Mouse (Mus musculus): ENCODE measurements around the gene Trmt112. TPM values are rescaled to one million over a fixed set of nuclear protein-coding genes. Genes with fewer than 3 reads are reported as not detected.

Trmt112 gene
- polyA plus RNA-seq, 1 experiment: 126 TPM

DNA sequence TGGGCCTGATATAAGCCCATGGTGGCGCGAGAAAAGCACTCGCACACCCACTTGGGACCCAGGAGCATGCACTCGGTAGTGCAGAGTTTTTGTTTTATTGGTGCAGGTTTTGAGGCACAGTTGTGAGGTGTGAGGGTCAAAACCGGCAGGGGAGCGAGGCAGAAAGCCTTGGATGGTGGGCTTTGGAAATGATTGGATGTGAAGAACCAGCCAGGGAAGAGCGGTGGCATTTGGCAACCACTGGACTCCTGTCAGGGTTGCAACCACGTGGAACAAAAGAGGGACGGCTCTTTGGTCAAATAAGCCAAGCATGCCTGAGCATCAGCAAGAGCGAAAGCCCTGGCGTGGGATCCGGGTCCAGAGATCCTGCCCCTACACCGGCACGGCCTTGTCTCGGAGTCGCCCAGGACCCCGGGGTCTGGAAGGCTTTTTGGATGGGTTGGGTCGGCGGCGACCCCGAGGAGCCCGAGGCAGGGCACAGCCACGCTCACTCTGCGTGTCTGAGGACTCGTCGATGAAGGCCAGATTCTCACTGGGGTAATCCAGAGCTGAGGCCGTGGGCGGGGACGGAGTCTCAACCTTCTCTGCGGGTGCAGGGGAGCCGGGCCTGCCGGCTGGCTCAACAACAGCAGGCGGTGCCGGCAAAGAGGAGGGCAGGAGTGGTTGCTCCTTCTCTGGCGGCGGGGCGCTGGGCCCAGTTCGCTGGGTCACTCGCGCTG, 16.3 kb downstream of the Trmt112 start:
- DNase-seq (ENCODE audit: low spot score): no peak

GRCm38 (mm10) chr19:6926559-6927255, 17.2 kb downstream of the Trmt112 start:
- peak; percentile 75 for DNase-seq (ENCODE audit: low spot score)

DNA sequence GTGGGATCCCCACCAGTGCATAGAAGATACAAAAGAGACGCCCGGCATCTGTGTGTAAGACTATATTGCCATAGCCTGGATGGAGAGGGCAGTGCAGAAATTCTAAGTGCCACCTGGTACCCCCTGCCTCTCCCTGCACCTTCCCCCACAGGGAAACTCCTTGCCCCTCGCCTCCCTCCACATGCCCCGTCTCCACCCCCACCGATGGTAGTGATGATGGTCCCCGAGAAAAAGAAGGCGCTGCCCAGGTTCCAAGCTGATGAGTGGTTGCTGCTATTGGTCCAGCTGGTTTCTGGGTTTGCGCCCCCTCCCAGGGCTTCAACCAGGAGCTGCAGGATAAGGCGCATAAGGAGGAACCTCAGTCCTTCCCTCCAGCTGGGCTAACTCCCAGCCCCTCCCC, 18.6 kb downstream of the Trmt112 start:
- peak; percentile 20 for DNase-seq (ENCODE audit: low spot score)

GRCm38 (mm10) chr19:6931002-6931401, 21.5 kb downstream of the Trmt112 start:
- no peak for DNase-seq (ENCODE audit: low spot score)

- DNase-seq (ENCODE audit: low spot score): no peak
Observed at GRCm38 (mm10) chr19:6932018-6932417, 22.5 kb downstream of the Trmt112 start.

GRCm38 (mm10) chr19:6933102-6933435, 23.6 kb downstream of the Trmt112 start:
- DNase-seq (ENCODE audit: low spot score): no peak

DNA sequence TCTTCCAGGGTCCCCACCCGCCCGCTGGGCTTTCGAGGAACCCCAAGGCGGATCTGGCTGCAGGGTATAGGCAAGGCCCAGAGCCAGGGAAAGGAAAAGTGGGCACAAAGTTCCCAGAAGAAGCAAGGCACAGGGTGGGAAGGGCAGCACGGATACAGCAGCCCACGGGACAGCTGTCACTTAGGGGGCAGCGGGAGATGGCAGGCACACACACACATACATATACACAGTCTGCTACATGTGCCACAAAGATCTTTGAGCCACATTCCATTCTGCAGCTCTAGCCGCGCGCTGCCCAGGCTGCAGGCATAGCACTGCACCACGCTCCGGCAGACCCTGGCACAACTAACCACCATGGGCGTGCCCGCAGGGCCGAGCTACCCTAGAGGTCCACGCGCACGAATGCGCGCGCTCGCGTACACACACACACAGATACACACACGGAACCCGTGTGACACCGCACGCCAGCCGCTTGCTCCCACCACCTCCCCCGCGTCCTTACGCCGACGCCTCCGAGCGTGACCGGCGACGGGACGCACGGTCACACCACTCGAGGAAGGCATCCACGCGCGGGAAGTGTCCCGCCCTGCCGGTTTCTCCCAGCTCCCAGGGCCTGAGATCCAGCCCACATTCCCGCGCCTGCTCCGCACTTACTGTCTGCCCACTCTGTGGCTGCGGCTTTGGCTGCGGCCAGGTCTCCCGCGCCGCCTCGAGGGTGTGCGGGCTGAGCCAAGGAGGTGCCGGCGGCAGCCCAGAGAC, 24.1 kb downstream of the Trmt112 start:
- no peak for DNase-seq (ENCODE audit: low spot score)

DNA sequence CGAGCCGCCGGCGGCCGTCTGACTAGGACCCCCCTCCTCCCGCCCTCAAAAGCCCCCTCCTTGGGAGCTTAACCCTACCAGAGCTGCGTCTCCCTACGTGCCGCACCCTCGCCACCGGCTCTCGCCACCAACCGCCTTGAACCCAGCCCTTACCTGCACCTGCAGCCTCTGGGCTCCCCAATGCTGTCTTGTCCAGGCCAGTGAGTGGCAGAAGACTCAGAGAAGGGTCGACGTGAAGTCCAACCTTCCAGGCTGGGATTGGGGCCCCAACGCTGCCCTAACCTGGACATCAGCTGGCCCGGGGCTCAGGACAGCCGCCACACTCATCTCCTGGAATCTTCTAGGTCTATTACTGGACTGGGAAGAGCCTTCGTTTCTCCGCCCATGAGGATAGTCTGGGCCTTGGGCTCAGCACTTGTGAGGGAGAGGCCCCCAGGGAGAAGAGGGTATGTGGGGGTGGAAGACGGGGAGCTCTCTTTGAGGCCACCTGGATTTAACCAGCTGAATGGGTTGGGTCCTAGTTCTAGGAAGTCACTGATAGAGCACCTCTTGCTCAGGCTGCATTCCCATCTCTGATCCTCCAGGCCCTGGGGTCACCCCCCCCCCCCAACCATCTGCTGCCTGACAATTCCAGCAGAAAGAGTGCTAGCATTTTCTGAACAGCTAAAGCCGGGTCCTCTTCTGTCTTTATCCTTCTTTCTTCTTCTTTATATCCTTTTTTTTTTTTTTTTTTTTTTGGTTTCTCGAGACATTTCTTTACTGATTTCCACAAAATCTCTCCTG, 24.9 kb downstream of the Trmt112 start, which contains the start of gene Kcnk4:
Gene Kcnk4 (minus strand): TSS at position 321 of the 783 bp plus-strand sequence.
- DNase-seq (ENCODE audit: low spot score): no peak

DNA sequence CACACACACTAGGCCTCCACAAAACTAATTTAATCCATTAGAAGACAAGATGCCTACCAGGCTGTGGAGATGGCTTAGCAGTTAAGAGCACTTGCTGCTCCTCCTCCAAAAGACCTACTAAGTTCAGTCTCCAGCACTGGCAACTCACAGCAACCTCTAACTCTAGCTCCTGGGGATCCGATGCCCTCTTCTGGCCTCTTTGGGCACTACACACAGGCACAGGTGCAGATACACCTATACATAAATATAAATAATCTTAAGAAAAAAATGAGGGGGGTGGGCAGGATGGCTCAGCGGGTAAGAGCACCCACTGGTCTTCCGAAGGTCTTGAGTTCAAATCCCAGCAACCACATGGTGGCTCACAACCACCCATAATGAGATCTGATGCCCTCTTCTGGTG, 26.8 kb downstream of the Trmt112 start:
- no peak for DNase-seq (ENCODE audit: low spot score)

DNA sequence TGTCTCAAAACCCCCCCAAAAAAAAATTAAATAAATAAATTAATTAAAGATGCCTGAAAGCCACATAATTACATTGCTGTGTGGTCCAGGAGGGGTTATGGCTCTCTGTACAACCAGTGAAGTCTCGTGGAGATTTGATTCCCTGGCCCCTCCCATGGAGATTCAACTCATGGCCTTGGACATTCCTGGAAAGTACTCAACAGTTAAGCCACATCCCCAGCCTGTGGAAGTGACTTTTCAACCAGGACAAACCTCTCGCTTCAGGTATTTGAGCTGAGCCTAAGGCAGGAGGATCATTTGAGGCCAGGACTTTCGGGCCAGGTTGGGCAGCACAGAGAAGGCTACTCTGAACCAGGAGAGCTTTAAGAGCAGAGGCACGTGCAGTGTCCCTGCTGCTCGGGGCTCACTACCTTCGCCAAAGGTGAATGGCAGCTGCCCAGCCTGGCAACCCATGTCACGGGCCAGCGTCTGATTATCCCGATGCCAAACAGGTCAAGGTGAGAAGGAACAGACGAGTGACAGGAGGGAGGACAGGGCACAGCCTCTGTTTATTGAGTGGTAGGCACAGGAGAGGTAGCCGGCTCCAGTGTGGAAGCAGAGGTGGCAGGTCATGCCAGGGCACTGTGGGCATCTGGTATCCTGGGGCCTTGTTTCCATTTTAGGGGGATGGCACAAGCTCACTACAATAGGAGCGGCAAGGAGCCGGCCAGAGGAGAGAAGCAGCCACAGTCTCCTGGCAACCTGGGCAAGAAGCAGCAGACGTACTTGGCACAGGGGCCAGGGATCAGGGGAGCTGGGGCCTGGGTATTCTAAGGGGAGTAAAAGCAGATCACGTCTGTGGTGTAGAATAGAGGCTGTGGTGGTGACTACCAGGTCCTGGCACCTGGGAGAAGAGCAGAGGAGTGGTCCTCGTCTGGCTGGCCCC, 28.3 kb downstream of the Trmt112 start:
- DNase-seq (ENCODE audit: low spot score): no peak

GRCm38 (mm10) chr19:6939106-6940002, 29.9 kb downstream of the Trmt112 start:
- DNase-seq (ENCODE audit: low spot score): no peak

DNA sequence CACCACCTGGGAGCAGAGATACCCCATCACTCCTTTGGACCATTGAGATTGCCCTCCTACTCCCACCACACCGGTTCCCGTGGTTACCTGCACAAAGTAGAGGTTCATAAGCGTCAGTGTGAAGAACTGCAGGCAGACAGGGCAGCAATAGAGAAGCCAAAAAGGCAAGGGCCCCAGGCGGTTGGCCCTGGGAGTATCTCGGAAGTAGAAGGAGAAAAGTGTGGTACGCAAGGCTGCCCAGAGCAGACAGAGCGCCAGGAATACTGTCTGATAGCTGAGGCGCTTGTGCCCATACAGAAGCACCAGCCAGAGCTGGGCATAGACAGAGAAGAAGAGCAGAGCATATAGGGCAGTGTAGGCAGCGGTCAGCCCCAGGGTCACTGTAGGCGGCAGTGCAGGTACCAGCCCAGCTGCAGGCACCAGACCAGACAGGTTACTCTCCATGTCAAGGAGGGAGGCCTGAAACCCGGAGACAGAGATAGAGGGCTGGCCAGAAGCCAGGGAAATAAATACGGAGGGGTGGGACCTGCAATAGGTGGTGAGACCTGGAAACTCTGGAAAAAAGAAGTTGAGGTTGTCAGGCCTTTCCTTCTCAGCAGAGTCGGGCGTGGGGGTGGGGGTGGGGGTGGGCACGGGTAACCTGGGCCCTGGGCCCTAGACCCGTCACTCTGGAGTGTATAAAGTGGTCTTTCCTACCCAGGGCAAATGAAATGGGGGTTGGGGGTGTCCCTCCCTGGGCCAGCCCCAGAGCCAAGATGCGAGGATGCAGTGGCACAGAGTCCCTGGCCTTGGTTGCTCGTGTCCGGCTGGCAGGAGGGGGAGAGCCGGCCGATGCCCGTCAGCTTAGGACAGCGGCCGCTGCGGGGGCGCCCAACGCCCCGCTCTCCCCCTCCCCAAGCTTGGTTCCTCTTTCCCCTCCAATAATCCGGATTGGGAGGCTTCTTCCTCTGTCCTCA, 31.2 kb downstream of the Trmt112 start:
- DNase-seq (ENCODE audit: low spot score): no peak

GRCm38 (mm10) chr19:6941372-6942248, 32.1 kb downstream of the Trmt112 start, which contains the start of gene Bad:
Gene Bad, plus strand, starts transcription at chr19:6941861.
- DNase-seq (ENCODE audit: low spot score): peak; percentile 98

DNA sequence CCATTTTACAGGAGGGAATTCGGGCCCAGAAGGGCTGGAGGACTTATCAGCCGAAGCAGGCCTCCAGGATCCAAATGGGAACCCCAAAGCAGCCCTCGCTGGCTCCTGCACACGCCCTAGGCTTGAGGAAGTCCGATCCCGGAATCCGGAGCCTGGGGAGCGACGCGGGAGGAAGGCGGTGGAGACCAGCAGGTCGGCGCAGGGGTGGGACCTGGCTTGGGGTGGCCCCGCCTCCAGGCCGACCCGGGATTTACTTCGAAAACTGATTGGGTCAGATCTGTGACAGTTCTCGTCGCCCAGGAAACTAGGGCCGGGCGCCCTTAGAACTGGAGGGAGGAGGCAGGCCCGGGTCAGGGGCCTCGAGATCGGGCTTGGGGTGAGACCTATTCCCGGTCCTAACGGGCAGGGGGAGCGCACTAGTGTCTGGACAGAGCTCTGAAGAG, 32.8 kb downstream of the Trmt112 start, which contains the start of gene Gpr137:
Gene Gpr137 (minus strand): TSS at position 232 of the 443 bp plus-strand sequence.
- DNase-seq (ENCODE audit: low spot score): peak; percentile 89

GRCm38 (mm10) chr19:6942764-6943163, 33.3 kb downstream of the Trmt112 start:
- DNase-seq (ENCODE audit: low spot score): no peak

DNA sequence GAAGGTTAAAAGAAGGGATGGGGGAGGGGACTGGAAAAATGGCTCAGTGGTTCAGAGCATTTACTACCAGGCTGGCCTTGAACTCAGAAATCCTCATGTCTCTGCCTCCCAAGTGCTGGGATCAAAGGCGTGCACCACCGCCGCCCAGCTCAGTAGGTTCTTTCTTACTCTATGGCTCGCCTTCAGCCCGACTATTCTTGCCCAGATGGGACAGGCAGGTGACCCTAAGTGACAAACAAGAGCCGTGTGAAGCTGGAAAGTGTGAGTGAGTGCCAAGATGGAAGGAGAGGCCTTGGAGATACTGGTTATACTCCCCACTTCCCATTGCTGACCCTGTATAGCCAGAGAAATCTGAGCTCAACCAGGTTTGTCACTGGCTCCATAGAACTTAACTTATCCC, 34.2 kb downstream of the Trmt112 start:
- no peak for DNase-seq (ENCODE audit: low spot score)

GRCm38 (mm10) chr19:6947742-6948141, 38.2 kb downstream of the Trmt112 start:
- no peak for DNase-seq (ENCODE audit: low spot score)
